Mouse (Mus musculus): ENCODE measurements around the gene Zmym4. TPM values are rescaled to one million over a fixed set of nuclear protein-coding genes. Genes with fewer than 3 reads are reported as not detected.

Gene Zmym4
- polyA plus RNA-seq (2021; fragmentation: Nextera tagmentation), result 6.0 and 6.1 TPM in 2 replicates
- long read RNA-seq, experiment 1, partial matches to known transcripts, result 5 of 9 reads
- long read RNA-seq, experiment 1, other reads (novel, unspliced or antisense), result 4 of 9 reads
- long read RNA-seq, experiment 2, full-length matches to known transcripts, result 1 of 20 reads
- long read RNA-seq, experiment 2, partial matches to known transcripts, result 10 of 20 reads
- long read RNA-seq, experiment 2, other reads (novel, unspliced or antisense), result 9 of 20 reads

DNA sequence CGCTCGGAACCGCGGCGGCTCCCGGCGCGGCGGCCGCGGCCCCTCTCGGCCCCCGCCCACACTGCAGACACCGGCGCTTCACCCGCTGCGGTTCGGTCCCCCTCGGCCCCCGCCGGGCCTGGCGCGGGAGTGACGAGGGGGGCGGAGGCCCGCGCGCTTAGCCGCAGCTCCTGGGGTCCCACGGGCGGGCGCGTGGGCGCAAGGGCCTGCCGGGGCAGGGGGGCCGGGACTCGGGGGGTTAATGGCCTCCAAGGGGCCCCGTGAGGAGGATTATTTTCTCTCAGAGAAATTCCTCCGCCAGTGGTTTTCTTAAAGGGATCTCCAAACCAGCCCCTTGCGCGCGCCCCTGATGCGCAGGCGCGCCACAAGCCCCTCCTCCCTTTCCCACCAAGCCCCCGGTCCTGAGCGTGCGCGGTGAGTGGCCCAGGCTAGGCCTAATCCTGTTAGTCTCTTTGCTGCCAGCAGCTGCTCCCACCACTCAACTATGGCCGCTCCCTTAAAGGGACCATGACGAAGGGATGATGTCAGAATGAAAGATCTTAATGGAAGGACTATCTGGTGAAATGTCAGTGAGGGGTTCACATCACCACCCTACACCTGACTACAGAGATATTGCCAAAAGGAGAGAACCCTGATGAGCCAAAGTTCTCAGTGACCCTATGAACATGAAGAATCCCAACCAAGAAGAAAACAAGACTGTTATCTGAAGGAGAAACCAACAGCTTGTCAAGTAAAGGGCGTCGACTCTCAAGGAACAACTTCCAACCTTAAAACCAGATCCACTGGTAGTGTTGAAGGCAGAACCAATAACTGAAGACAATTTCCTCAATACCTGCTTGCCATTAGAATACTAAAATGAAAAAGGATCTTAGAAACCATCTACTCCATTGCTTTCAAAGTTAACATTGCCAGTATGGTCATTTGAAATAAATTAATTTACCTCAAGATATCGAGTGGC, at the start of gene Zmym4:
Gene Zmym4 (minus strand): TSS at position 272 of the 958 bp plus-strand sequence.

Other genes with a start within 250 kb of the Zmym4 start
- gene Tfap2e, start 231.9 kb downstream of the Zmym4 start, polyA plus RNA-seq (2021; fragmentation: Nextera tagmentation), result not detected in 2 replicates
- 535 and 608 TPM in 2 replicates for gene Ncdn, start 214.7 kb downstream of the Zmym4 start, polyA plus RNA-seq (2021; fragmentation: Nextera tagmentation)
- 21.1 and 32.6 TPM in 2 replicates for gene AU040320, start 214.6 kb downstream of the Zmym4 start, polyA plus RNA-seq (2021; fragmentation: Nextera tagmentation)
- gene Sfpq, start 53.2 kb upstream of the Zmym4 start, polyA plus RNA-seq (2021; fragmentation: Nextera tagmentation), result 11.8 and 13.0 TPM in 2 replicates
- 6.7 and 10.9 TPM in 2 replicates for gene Zmym1, start 93.0 kb upstream of the Zmym4 start, polyA plus RNA-seq (2021; fragmentation: Nextera tagmentation)
- 7.7 and 8.1 TPM in 2 replicates for gene Zmym6, start 109.2 kb upstream of the Zmym4 start, polyA plus RNA-seq (2021; fragmentation: Nextera tagmentation)
- gene Tmem35b, start 155.6 kb upstream of the Zmym4 start, polyA plus RNA-seq (2021; fragmentation: Nextera tagmentation), result 4.1 and 4.9 TPM in 2 replicates
- 12.6 and 16.3 TPM in 2 replicates for gene Dlgap3, start 201.1 kb upstream of the Zmym4 start, polyA plus RNA-seq (2021; fragmentation: Nextera tagmentation)